Mouse (Mus musculus) kidney, embryonic 16.5 days (tissue): ENCODE data around the gene Grm4. TPM values are rescaled to one million over a fixed set of nuclear protein-coding genes. Genes with fewer than 3 reads are reported as not detected.

Source experiments
- ATAC-seq: fragments of 200-750 bp; cut with Nextera tagmentation; 2 replicates; pipeline ENCODE4 v1.8.0; 2017; ENCODE audit warnings: moderate TSS enrichment; ENCODE audit not compliant: low FRiP score, low TSS enrichment
- H3K27ac ChIP-seq: fragments of 300-500 bp; sonication (generic); 2 replicates; pipeline ENCODE4 v1.5.1; 2014; ENCODE audit warnings: low read length
- H3K27me3 ChIP-seq: fragments of 300-500 bp; sonication (generic); 2 replicates; pipeline ENCODE4 v1.6.1; 2014; ENCODE audit warnings: low read length, control low read depth, mixed read lengths; ENCODE audit not compliant: insufficient read depth
- H3K36me3 ChIP-seq: fragments of 300-500 bp; sonication (generic); 2 replicates; pipeline ENCODE4 v1.6.1; 2014; ENCODE audit warnings: low read length, control low read depth, mixed read lengths; ENCODE audit not compliant: insufficient read depth
- H3K4me1 ChIP-seq: fragments of 300-500 bp; sonication (generic); 2 replicates; pipeline ENCODE4 v1.6.1; 2014; ENCODE audit warnings: low read length, control low read depth, mixed read lengths; ENCODE audit not compliant: insufficient read depth
- H3K4me2 ChIP-seq: fragments of 300-500 bp; sonication (generic); replicated peaks from 2 replicates; pipeline ENCODE4 v1.6.1; 2014; ENCODE audit warnings: low read depth, low read length
- H3K4me3 ChIP-seq: fragments of 300-500 bp; sonication (generic); 2 replicates; pipeline ENCODE4 v1.5.1; 2014; ENCODE audit warnings: mild to moderate bottlenecking, low read length
- H3K9ac ChIP-seq: fragments of 300-500 bp; sonication (generic); replicated peaks from 2 replicates; pipeline ENCODE4 v1.6.1; 2014; ENCODE audit warnings: low read length
- H3K9me3 ChIP-seq: fragments of 300-500 bp; sonication (generic); 2 replicates; pipeline ENCODE4 v1.6.1; 2016; ENCODE audit warnings: low read length, control low read depth
- WGBS: fragments of 180-500 bp; shearing (Covaris S2); extraction: QIAGEN DNeasy Blood & Tissue Kit; methylation state at CpG from one replicate; pipeline ENCODE4 v1.1.7; 2014; 5-methylcytosine and 5-hydroxymethylcytosine counted together
- polyA plus RNA-seq: library from polyadenylated mRNA; unstranded; fragments of >200 nt; fragmentation: Nextera tagmentation; extraction: Ambion mirVana; gene quantifications from 2 replicates; pipeline ENCODE4 v1.2.1, GENCODE M21; 2015

The Grm4 gene
- polyA plus RNA-seq, 1 experiment from 2014 or later, result 0.91 TPM

DNA sequence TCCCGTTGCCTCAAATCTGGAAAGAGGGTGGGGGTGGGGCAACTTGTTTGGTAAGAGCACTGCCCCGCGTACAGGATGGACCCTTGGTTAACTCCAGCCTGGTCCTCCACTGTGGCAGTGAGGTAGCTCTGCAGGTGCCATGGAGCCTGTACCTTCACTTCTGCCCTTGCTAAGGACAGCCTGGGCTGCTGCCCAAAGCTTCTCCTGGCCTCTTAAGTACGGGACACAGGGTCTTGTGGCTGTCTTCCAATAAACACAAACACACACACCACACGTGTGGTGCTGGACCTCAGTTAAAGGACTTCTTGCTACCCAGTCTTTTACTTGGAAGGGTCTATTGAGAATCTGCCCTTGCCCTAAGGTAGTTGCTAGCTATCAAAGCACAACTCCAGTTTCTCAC lies 37.6 kb upstream of the Grm4 start:
- ATAC-seq, result no peak
- Histone ChIP-seq H3K36me3 (peaks cover 13% of the 10 kb centered on the region), H3K27me3 (no peaks in the 10 kb centered on the region), H3K9ac (peak overlapping the region; percentile 51), H3K9me3 (no peaks in the 10 kb centered on the region), H3K4me2 (peak overlapping the region; percentile 92), H3K27ac (peak overlapping the region; percentile 32; the same call in 1 of the 2 replicates), H3K4me3 (peak overlapping the region; percentile 80), H3K4me1 (peaks cover 46% of the 10 kb centered on the region)
- 14% methylated on average over 5 of the region's 5 CpGs for WGBS

DNA sequence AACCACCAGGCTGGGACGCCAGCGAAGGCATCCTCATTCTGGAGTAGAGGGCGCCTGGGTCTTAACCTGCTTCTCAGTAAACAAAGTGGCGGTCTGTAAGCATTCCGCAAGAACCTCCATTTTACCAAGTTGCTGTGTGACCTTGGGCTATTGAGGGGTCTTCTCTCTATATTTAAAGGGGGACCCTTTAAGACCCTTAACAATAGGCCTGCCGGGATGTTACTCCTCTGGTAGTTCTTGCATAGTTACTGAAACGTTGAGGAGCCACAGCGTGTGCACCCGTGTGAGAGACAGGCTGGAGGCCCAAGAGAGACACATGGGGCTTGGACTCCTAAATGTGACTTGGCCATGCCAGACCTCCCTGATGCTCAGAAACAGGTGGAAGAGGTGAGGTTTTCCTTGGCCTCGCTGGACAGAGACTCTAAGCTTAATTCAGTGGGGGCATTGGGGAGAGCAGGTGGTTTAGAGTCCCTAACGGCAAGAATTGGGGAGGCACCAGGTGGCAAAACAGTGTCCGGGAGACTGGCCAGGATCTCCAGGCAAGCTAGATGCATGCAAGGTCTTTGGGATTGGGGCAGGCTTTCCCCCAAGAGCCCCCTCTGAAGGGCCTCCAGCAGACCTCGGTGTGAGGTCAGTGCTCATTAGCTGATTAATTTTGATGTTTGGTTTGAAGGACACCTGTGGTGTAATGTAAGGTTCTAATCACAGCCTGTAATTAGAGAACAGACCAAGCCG lies 36.9 kb upstream of the Grm4 start:
- no peaks in the 10 kb centered on the region for H3K27me3 ChIP-seq
- peaks cover 47% of the 10 kb centered on the region for H3K4me1 ChIP-seq
- H3K4me3 ChIP-seq, result peak overlapping the region; percentile 80
- H3K4me2 ChIP-seq, result peak overlapping the region; percentile 92
- no peaks in the 10 kb centered on the region for H3K9me3 ChIP-seq
- WGBS, result 7% methylated on average over 14 of the region's 14 CpGs
- H3K36me3 ChIP-seq, result peaks cover 9% of the 10 kb centered on the region
- ATAC-seq, result no peak
- peak overlapping the region; percentile 96 for H3K27ac ChIP-seq
- peak overlapping the region; percentile 92 for H3K9ac ChIP-seq

DNA sequence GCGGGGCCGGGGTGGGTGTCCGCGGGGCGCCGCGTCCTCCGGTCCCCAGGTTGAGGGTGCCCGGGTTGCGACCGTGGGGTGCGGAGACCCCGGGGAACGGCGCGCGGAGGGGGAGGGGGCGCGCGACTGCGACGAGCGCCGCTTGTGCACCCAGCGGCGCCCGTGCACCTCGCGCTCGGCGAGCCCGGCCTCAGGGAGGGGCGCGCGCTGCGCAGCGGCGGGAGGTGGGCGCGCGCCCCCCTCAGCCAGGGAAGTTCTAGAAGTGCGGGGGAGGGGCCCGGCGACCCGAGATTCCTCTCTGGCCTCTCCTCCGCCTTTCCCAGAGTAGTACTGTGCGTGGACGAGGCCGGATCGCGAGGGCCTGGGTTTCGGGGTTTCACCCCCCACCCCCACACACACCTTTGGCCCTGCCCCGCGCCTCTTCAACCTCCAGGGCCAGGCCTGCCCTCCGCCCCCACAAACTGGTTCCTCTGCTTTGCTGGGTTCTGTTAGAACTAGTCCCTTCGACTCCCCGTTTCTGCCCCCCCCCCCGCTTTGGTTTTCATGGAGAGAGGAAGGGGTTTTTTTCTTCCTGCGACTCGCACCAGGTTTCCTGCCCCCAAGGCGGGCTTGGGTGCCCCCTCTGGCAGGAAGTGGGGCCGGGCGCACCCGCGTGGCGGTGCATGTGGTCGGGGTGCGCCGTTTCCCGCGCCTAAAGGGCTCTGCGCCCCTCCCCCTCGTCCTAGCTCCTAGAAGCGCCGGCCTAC lies 36.2 kb upstream of the Grm4 start:
- Histone ChIP-seq H3K27me3 (no peaks in the 10 kb centered on the region), H3K9me3 (no peaks in the 10 kb centered on the region), H3K27ac (peak overlapping the region; percentile 96), H3K36me3 (peaks cover 9% of the 10 kb centered on the region), H3K4me1 (peaks cover 47% of the 10 kb centered on the region), H3K9ac (peak overlapping the region; percentile 92), H3K4me3 (peak overlapping the region; percentile 80), H3K4me2 (peak overlapping the region; percentile 92)
- WGBS, result under 1% methylated on average over 53 of the region's 75 CpGs
- 0 out of 2 replicates have a peak, but pooled peaks have one; percentile 3 for ATAC-seq

DNA sequence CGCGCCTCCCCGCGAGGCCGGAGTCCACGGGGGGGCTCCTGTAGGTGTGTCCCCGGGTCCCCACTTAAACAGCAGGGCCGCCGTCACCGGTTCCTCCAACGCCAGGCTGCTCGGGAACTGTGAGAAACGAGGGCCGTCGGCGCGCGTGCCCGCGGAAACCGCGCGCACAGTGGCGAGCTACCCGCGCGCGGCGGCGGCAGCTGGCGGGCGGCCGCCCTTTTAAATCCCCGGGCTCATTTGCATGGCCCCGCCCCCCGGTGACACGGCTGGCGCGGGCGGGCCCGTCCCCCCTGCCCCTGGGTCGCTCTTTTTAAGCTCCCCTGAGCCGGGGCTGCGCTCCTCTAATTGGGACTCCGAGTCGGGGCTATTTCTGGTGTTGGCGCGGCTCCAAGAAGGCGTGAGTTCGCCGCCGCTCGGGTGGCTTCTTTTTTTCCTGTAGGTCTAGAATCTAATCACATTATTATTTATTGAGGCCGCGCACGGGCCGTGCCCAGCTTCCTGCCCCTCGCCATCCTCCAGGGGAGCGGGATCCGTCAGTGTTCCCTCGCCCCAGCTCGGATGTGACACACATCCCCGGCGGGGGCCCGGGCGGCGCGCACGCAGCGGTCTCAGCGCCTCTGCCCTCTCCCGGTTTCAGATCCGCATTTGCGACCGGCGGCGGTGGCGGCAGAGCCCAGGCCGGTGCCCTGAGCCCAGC lies 35.3 kb upstream of the Grm4 start, which contains the start of gene Hmga1:
Hmga1 (plus strand) TSS at position 183 of the 697 bp plus-strand sequence.
- peak within 1 kb of the TSS; percentile 92 for H3K9ac ChIP-seq
- WGBS, result under 1% methylated on average over 69 of the region's 79 CpGs
- H3K4me3 ChIP-seq, result peak within 1 kb of the TSS; percentile 80
- ATAC-seq, result peak; percentile 74
- H3K36me3 ChIP-seq, result peaks cover 4% of the 10 kb centered on the region; the same call in 1 of the 2 replicates
- peak within 1 kb of the TSS; percentile 96 for H3K27ac ChIP-seq
- H3K4me2 ChIP-seq, result peak within 1 kb of the TSS; percentile 92
- no peaks in the 10 kb centered on the region for H3K9me3 ChIP-seq
- no peaks in the 10 kb centered on the region for H3K27me3 ChIP-seq
- H3K4me1 ChIP-seq, result peaks cover 47% of the 10 kb centered on the region

DNA sequence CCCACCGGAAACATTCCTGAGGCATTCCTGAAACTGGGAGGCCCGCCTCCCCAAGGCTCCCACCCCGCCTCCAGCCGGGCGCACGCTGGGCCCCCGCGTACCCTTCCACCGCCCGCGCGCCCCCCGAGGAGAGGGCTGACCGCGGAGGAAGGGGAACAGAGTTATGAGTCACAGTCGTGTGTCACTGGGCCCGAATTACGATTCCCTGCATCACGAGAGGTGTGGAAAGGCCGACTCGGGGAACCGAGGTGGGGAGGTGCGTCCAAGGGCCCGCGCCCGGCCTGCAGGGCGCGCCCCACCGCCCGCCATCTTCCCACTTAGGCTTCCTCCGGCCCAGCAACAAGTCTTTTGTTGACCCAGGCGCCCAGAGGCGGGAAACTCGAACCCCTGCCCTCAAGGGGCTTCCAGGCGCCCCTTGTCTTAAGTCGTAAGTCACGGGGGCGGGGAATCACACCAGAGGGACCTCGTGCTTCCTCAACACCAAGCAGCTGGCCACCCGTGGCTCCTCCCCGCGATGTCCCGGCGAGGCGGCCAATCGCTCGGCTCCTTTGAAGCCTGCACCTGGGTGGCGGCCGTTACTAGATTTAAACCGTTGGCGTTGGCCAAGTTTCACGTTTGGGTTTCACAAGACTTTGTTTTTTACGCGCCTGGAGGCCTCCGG lies 34.4 kb upstream of the Grm4 start:
- Histone ChIP-seq H3K9ac (peak overlapping the region; percentile 92), H3K4me2 (peak overlapping the region; percentile 92), H3K36me3 (no peaks in the 10 kb centered on the region), H3K27ac (peak overlapping the region; percentile 96), H3K4me1 (peaks cover 47% of the 10 kb centered on the region), H3K27me3 (no peaks in the 10 kb centered on the region), H3K9me3 (no peaks in the 10 kb centered on the region), H3K4me3 (peak overlapping the region; percentile 80)
- ATAC-seq, result peak; percentile 52
- WGBS, result under 1% methylated on average over 46 of the region's 55 CpGs

DNA sequence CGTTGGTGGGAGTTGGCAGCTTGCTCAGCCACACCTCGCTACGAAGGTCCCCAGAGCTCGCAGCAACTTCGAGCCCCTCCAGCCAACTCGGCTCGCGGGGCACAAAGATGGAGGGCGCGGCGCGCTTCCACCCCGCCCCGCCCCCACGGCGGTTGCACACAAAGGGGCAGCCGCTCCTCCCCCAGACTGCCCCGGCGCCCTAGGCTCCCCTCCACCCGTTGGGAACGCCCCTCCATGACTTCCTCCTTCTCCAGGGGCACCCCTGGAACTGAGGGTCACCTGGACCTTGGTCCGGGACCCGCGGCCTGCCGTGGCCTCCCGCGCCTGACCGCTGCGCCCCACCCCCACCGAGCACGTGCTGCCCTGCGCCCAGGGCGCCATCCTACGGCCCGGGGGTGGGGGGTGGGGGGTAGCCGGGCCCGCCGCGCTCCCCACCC lies 33.9 kb upstream of the Grm4 start:
- Histone ChIP-seq H3K9ac (peak overlapping the region; percentile 92), H3K27ac (peak overlapping the region; percentile 96), H3K9me3 (no peaks in the 10 kb centered on the region), H3K36me3 (no peaks in the 10 kb centered on the region), H3K4me3 (peak overlapping the region; percentile 80), H3K4me2 (peak overlapping the region; percentile 92), H3K27me3 (no peaks in the 10 kb centered on the region), H3K4me1 (peaks cover 47% of the 10 kb centered on the region)
- ATAC-seq, result peak; percentile 37
- 2% methylated on average over 30 of the region's 39 CpGs for WGBS

DNA sequence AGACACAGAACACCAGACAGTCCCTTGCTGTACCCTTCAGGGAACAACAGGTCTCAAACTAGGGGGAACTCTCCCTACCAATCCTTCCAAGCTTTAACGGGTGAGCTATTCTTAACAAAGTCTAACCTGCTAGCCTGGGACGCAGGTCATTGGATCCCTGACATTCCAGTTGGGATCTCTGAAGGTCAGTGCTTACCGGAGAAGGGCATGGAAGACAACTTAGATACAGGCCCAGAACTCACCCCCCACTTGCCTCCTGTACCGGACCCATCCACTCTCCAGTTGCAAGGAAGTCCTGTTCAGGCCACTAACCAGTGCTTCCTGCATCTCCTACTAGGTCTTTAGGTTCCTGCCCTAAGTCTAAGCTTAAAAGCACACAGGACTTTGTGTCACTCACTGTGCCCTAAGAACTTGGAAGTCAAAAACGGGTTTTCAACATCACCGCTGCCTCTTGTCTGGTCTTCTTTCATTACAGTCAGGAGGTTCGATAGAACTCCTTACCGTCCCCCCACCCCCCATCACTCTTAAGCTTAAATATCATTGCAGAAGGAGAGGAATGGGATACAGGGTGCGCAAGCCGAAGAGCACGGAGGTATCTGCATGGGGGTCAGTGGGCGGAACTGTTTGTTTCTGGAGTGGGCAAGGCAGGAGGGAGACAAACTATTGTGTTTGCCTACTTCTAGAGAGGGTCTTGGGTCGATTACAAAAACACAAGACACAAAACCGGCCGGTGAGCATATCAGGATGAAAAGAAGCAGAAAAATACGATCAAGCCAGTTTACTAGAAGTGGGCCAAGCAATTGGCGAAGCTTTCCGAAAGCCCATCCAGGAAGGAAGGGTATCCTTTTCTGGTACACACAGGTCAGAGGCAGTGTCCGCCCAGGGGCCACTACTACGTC lies 33.1 kb upstream of the Grm4 start:
- ATAC-seq, result no peak
- H3K9me3 ChIP-seq, result no peaks in the 10 kb centered on the region
- peak overlapping the region; percentile 92 for H3K9ac ChIP-seq
- H3K4me1 ChIP-seq, result peaks cover 49% of the 10 kb centered on the region
- peak overlapping the region; percentile 96 for H3K27ac ChIP-seq
- peak overlapping the region; percentile 80 for H3K4me3 ChIP-seq
- no peaks in the 10 kb centered on the region for H3K27me3 ChIP-seq
- peak overlapping the region; percentile 92 for H3K4me2 ChIP-seq
- 49% methylated on average over 20 of the region's 20 CpGs for WGBS
- no peaks in the 10 kb centered on the region for H3K36me3 ChIP-seq

DNA sequence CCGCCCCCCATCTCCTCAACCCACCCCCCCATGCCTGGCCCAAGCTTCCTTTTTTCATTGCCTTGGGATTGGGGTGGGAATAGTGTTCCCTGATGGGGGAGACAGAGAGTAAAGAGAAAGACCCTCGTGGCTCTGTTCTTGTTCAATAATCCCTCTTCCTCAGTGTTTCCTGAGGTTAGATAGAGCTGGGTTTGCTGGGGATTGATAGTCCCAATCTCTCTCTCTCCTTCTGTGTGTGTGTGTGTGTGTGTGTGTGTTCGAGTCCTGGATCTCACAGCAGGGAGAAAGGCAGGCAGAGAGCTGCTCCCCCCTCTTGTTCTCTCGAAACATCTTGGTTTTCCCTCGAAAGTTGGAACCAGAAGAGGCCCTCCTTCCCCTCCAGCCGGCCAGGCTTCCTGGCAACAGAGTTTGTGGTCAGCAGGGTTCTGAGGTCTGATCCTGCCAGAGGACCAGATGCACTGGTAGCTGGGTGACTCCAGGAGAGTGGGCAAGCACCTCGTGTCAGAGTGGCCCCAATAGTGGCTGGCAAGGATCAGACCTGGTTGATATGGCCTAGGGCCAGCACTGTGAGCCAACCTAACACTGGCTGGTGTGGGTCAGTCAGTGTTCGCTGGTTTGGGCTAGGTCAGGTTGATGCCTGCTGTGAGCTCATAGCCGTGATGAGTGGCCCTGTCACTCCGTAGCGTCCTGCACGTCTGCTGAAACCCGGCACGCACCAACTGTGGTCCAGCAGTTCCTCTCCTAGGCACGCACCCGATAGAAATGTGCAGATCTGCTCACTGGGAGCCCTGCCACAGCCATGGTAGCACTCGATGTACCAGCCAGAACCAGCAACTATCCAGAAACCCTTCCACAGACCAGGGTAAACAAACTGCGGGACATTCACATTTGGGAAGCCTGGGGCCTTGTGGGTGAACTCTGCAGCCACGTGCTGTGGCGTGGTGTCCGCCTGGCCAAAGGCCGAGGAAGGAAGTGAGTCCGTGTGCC lies 31.3 kb upstream of the Grm4 start:
- H3K9ac ChIP-seq, result no peak overlapping the region
- 78% methylated on average over 23 of the region's 23 CpGs for WGBS
- H3K27ac ChIP-seq, result no peak overlapping the region
- ATAC-seq, result no peak
- H3K4me3 ChIP-seq, result no peak overlapping the region
- H3K4me1 ChIP-seq, result peaks cover 38% of the 10 kb centered on the region
- no peak overlapping the region for H3K4me2 ChIP-seq
- no peaks in the 10 kb centered on the region for H3K36me3 ChIP-seq
- no peaks in the 10 kb centered on the region for H3K27me3 ChIP-seq
- H3K9me3 ChIP-seq, result no peaks in the 10 kb centered on the region
